8 mouse cellular contexts compared by ENCODE assay signal in the genomic region with DNA sequence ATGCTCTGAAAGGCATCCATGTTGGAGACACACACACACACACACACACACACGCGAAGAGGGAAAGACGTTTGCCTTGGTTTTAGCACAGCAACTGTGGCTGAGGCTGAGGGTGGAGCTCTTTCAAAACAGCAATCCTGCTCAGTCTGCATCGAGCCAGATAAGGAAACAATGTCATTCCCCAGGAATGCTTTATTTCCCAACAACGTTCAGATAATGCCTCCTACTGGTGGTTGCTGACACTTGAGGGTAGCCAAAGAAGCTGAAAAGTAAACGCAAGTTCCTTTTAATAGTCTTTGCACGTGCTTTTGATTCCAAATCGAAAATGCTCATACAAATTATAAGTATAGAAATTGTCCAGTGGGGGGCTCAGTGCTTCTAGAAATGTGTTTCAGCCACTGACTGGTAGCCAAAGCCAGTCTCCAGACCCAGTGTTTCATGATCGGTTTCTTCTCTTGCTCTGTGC. TPM values are rescaled to one million over a fixed set of nuclear protein-coding genes. Genes with fewer than 3 reads are reported as not detected.
A peak's percentile ranks its signal among the peaks of the same experiment; 100 is the strongest.
DNase-seq lines count a peak whose midpoint lies in the region; ATAC-seq and TF ChIP-seq lines count a peak whose summit lies in the region.

Gene Calhm5, minus strand, starts transcription at position 102 of the 466 bp plus-strand sequence.

- peak; percentile 75 for DNase-seq in brain, embryonic 14.5 days (ENCODE audit: low read depth)
- DNase-seq in heart, postnatal 4 days: peak; percentile 65
- DNase-seq in layer of hippocampus, adult 2 months (ENCODE audit: low spot score in 2 of 2): peak; percentile 38 to 63
- peak; percentile 56 to 72 for DNase-seq in lung, adult 18-20 months
- peak; percentile 18 for DNase-seq in yolk sac, embryonic 10.5 days (ENCODE audit: low spot score)

- peak within 1 kb of the TSS; percentile 68 for H3K4me3 ChIP-seq in E14TG2a.4 (replicated peaks; ENCODE audit: low read length)
- peak within 1 kb of the TSS; percentile 17 for H3K4me3 ChIP-seq in forebrain, embryonic 15.5 days
- H3K4me3 ChIP-seq in layer of hippocampus, adult 2 months: peak within 1 kb of the TSS; percentile 49

- no peak within 1 kb of the TSS for H3K9ac ChIP-seq in forebrain, embryonic 15.5 days (replicated peaks)

- peaks cover 24% of the 10 kb centered on the region for H3K4me1 ChIP-seq in E14TG2a.4 (replicated peaks; ENCODE audit: low read depth, low read length)
- no peaks in the 10 kb centered on the region for H3K4me1 ChIP-seq in forebrain, embryonic 15.5 days

- peak; percentile 68 for ATAC-seq in forebrain, embryonic 15.5 days (replicated peaks)
- 0 out of 2 replicates have a peak, but pooled peaks have one; percentile 23 for ATAC-seq in neutrophil, adult 5-6 weeks (ENCODE audit: extremely low read depth, insufficient number of reproducible peaks, low FRiP score, poor library complexity, severe bottlenecking)

- H3K9me3 ChIP-seq in E14TG2a.4 (ENCODE audit: low read length): no peaks in the 10 kb centered on the region
- H3K9me3 ChIP-seq in forebrain, embryonic 15.5 days: no peaks in the 10 kb centered on the region

- peak; percentile 47 for TF ChIP-seq CTCF in E14TG2a.4 (conservative IDR thresholded peaks at IDR 0.05; ENCODE audit: low read length)
- peak; percentile 18; the same call in 1 of the 2 replicates for TF ChIP-seq CTCF in brain, embryonic 14.5 days (IDR thresholded peaks at IDR 0.05; ENCODE audit: borderline replicate concordance, extremely low read depth, insufficient read depth, insufficient read length)
- peak; percentile 78 for TF ChIP-seq CTCF in layer of hippocampus, adult 2 months (conservative IDR thresholded peaks at IDR 0.05)

- 23% methylated on average over 9 of the region's 9 CpGs for WGBS in forebrain, embryonic 15.5 days

- peak within 1 kb of the TSS; percentile 33 for H3K4me2 ChIP-seq in forebrain, embryonic 15.5 days (replicated peaks)

- TF ChIP-seq POLR2A in brain, embryonic 14.5 days (IDR thresholded peaks at IDR 0.05; ENCODE audit: borderline replicate concordance, extremely low read depth, insufficient read depth, insufficient read length, poor library complexity, severe bottlenecking): no peak

- H3K36me3 ChIP-seq in E14TG2a.4 (ENCODE audit: insufficient read depth, low read length): no peaks in the 10 kb centered on the region
- no peaks in the 10 kb centered on the region for H3K36me3 ChIP-seq in forebrain, embryonic 15.5 days

- H3K27ac ChIP-seq in forebrain, embryonic 15.5 days (replicated peaks): no peak within 1 kb of the TSS
- peak within 1 kb of the TSS; percentile 74 for H3K27ac ChIP-seq in layer of hippocampus, adult 2 months

- no peaks in the 10 kb centered on the region for H3K27me3 ChIP-seq in E14TG2a.4 (ENCODE audit: insufficient read depth, low read length)
- no peaks in the 10 kb centered on the region for H3K27me3 ChIP-seq in forebrain, embryonic 15.5 days

RNA-seq across cellular contexts. Expression of gene Calhm5, which starts in this region (rescaled TPM):
- 0.16 and 0.33 TPM in 2 replicates for polyA plus RNA-seq in brain, embryonic 14.5 days (2012; rRNA removed)
- polyA plus RNA-seq in forebrain, embryonic 15.5 days (2015; fragmentation: Nextera tagmentation; extraction: Ambion mirVana): 0.31 and 0.37 TPM in 2 replicates
- 1 to 10 TPM; 1.4 to 1.6 TPM for total RNA-seq in heart, postnatal 4 days (2021)
- total RNA-seq in layer of hippocampus, adult 2 months (2021): 1 to 10 TPM; 3.9 to 4.7 TPM
- total RNA-seq in neutrophil, adult 5-6 weeks (2017): not detected in 2 replicates

Comparison
In these comparisons a context has a peak if more than half of its experiments do, and no peak if none do; other contexts are left out.
1. Peak in DNase-seq in brain, embryonic 14.5 days; RNA of the gene not detected or under 1 TPM.
2. Peak in ATAC-seq, H3K4me3 ChIP-seq and H3K4me2 ChIP-seq in forebrain, embryonic 15.5 days; RNA of the gene not detected or under 1 TPM.
3. Peak in ATAC-seq in neutrophil, adult 5-6 weeks; RNA of the gene not detected or under 1 TPM.
4. H3K4me3 ChIP-seq: peak in every context shown above with its lines; median percentile 68 in E14TG2a.4; 49 in layer of hippocampus, adult 2 months; 17 in forebrain, embryonic 15.5 days.
5. CTCF ChIP-seq: peak in every context shown above with its lines; median percentile 78 in layer of hippocampus, adult 2 months; 47 in E14TG2a.4; 18 in brain, embryonic 14.5 days.
6. DNase-seq: peak in every context shown above with its lines; median percentile 75 in brain, embryonic 14.5 days; 65 in heart, postnatal 4 days; 64 in lung, adult 18-20 months; 50 in layer of hippocampus, adult 2 months; 18 in yolk sac, embryonic 10.5 days.